Mouse (Mus musculus): ENCODE measurements at regions not wholly inside any gene's neighbourhood (a gene's known extent, or its start where the extent isn't known, plus 50 kb on each side); places are given as distances from the start of the nearest gene placed in this dataset.

- TF ChIP-seq MYOD1 (IDR thresholded peaks at IDR 0.05; ENCODE audit: control insufficient read depth in 1 of 3, insufficient read length in 2 of 3, low read depth in 2 of 3) (no peak), POLR2A (IDR thresholded peaks at IDR 0.05; ENCODE audit: insufficient read length, low read depth) (no peak), TCF12 (IDR thresholded peaks at IDR 0.05; ENCODE audit: insufficient read depth, poor library complexity, severe bottlenecking) (no peak), CEBPB (IDR thresholded peaks at IDR 0.05; ENCODE audit: insufficient read depth, poor library complexity, severe bottlenecking) (no peak), POLR2AphosphoS2 (IDR thresholded peaks at IDR 0.05; ENCODE audit: insufficient read length, low read depth) (no peak), MAX (IDR thresholded peaks at IDR 0.05; ENCODE audit: low read depth) (no peak), MYOG (IDR thresholded peaks at IDR 0.05; ENCODE audit: control insufficient read depth in 1 of 3, insufficient read depth in 1 of 3, insufficient read length in 2 of 3, low read depth in 2 of 3) (no peak), TCF3 (IDR thresholded peaks at IDR 0.05; ENCODE audit: insufficient read length, low read depth) (no peak), USF1 (IDR thresholded peaks at IDR 0.05; ENCODE audit: low read depth) (no peak), E2F4 (IDR thresholded peaks at IDR 0.05; ENCODE audit: insufficient read depth) (no peak)
These were observed 280.7 kb upstream of the Mki67 start for GRCm38 (mm10) chr7:135996896-135997295.

All from myocyte (in vitro differentiated cells).